Mouse (Mus musculus) kidney, postnatal 0 days (tissue): ENCODE measurements around the gene Gm11168. TPM values are rescaled to one million over a fixed set of nuclear protein-coding genes. Genes with fewer than 3 reads are reported as not detected.
"Not testable (repeated sequence)": the region's sequence is repeated elsewhere in the genome, so short reads cannot be mapped to it uniquely, and the experiment has no call there.

ENCODE experiments used
- ATAC-seq: fragments of 200-750 bp; cut with Nextera tagmentation; replicated peaks from 2 replicates; pipeline ENCODE4 v1.8.0; 2017; ENCODE audit warnings: low read depth, moderate number of reproducible peaks, moderate TSS enrichment, moderate library complexity; ENCODE audit not compliant: low FRiP score
- DNase-seq: peaks from one replicate; pipeline ENCODE4 v3.0.0-alpha.2; 2016; ENCODE audit warnings: low spot score
- H3K27ac ChIP-seq: fragments of 300-500 bp; sonication (generic); 2 replicates; pipeline ENCODE4 v1.5.1; 2014; ENCODE audit warnings: mild to moderate bottlenecking
- H3K27me3 ChIP-seq: fragments of 300-500 bp; sonication (generic); 2 replicates; pipeline ENCODE4 v1.6.1; 2014; ENCODE audit warnings: low read length, mixed read lengths; ENCODE audit not compliant: insufficient read depth
- H3K36me3 ChIP-seq: fragments of 300-500 bp; sonication (generic); 2 replicates; pipeline ENCODE4 v1.6.1; 2014; ENCODE audit warnings: low read length, mixed read lengths; ENCODE audit not compliant: insufficient read depth
- H3K4me1 ChIP-seq: fragments of 300-500 bp; sonication (generic); replicated peaks from 2 replicates; pipeline ENCODE4 v1.6.1; 2014; ENCODE audit warnings: antibody characterized with exemption, low read length, mixed read lengths; ENCODE audit not compliant: insufficient read depth
- H3K4me2 ChIP-seq: fragments of 300-500 bp; sonication (generic); 2 replicates; pipeline ENCODE4 v1.6.1; 2014; ENCODE audit warnings: mild to moderate bottlenecking, low read length, moderate library complexity, mixed read lengths
- H3K4me3 ChIP-seq: fragments of 300-500 bp; sonication (generic); replicated peaks from 2 replicates; pipeline ENCODE4 v1.5.1; 2014; ENCODE audit warnings: low read depth, low read length
- H3K9ac ChIP-seq: fragments of 300-500 bp; sonication (generic); 2 replicates; pipeline ENCODE4 v1.6.1; 2014; ENCODE audit warnings: low read depth, low read length
- H3K9me3 ChIP-seq: fragments of 300-500 bp; sonication (generic); replicated peaks from 2 replicates; pipeline ENCODE4 v1.6.1; 2016; ENCODE audit warnings: low read length, inconsistent platforms, mixed read lengths
- WGBS: fragments of 180-500 bp; shearing (Covaris S2); extraction: QIAGEN DNeasy Blood & Tissue Kit; methylation state at CpG from one replicate; pipeline ENCODE4 v1.1.7; 2014; 5-methylcytosine and 5-hydroxymethylcytosine counted together
- polyA plus RNA-seq: library from polyadenylated mRNA; unstranded; fragments of >200 nt; fragmentation: Nextera tagmentation; extraction: Ambion mirVana; gene quantifications from 2 replicates; pipeline ENCODE4 v1.2.1, GENCODE M21; 2015

Gm11168 gene
- polyA plus RNA-seq, 1 experiment from 2014 or later: not detected

GRCm38 (mm10) chr9:3012733-3013279, 9.7 kb downstream of the Gm11168 start, which contains the start of gene Gm10721:
Gm10721 (plus strand) TSS chr9:3013140.
- not testable (repeated sequence) for H3K4me2 ChIP-seq, H3K27me3 ChIP-seq, H3K36me3 ChIP-seq, H3K4me1 ChIP-seq, H3K27ac ChIP-seq, H3K4me3 ChIP-seq, H3K9ac ChIP-seq, DNase-seq, H3K9me3 ChIP-seq
- peak; percentile 57 for ATAC-seq
- WGBS: no CpG with 5 or more reads among the region's 11 CpGs

- not testable (repeated sequence) for ATAC-seq, DNase-seq
These were observed 12.2 kb downstream of the Gm11168 start, which contains the start of gene Gm10720 for GRCm38 (mm10) chr9:3015354-3015753. Gm10720 (plus strand) TSS chr9:3015654.

GRCm38 (mm10) chr9:3015896-3016295, 12.8 kb downstream of the Gm11168 start:
- not testable (repeated sequence) for ATAC-seq, H3K9me3 ChIP-seq, H3K4me1 ChIP-seq, H3K27me3 ChIP-seq, H3K36me3 ChIP-seq, H3K4me2 ChIP-seq, H3K27ac ChIP-seq, H3K4me3 ChIP-seq, H3K9ac ChIP-seq, DNase-seq
- 69% methylated on average over 4 of the region's 6 CpGs for WGBS

More at GRCm38 (mm10) chr9:3015354-3015753, 12.2 kb downstream of the Gm11168 start, which contains the start of gene Gm10720:
- H3K27me3 ChIP-seq, H3K4me2 ChIP-seq, H3K9ac ChIP-seq, H3K27ac ChIP-seq, H3K36me3 ChIP-seq, H3K4me1 ChIP-seq, H3K9me3 ChIP-seq, H3K4me3 ChIP-seq: not testable (repeated sequence)
- 67% methylated on average over 4 of the region's 9 CpGs for WGBS

- H3K27ac ChIP-seq: not testable (repeated sequence)
- WGBS: 83% methylated on average over 1 of the region's 9 CpGs
These were observed 14.0 kb downstream of the Gm11168 start, which contains the start of gene Gm10719 for GRCm38 (mm10) chr9:3017108-3017507. Gm10719 (plus strand) TSS chr9:3017408.

GRCm38 (mm10) chr9:3018944-3019343, 15.8 kb downstream of the Gm11168 start:
- H3K4me1 ChIP-seq: not testable (repeated sequence)
- 68% methylated on average over 9 of the region's 9 CpGs for WGBS

More at GRCm38 (mm10) chr9:3017108-3017507, 14.0 kb downstream of the Gm11168 start, which contains the start of gene Gm10719:
- not testable (repeated sequence) for H3K27me3 ChIP-seq, H3K4me1 ChIP-seq, DNase-seq, H3K9me3 ChIP-seq, H3K4me3 ChIP-seq, H3K36me3 ChIP-seq, H3K4me2 ChIP-seq, H3K9ac ChIP-seq, ATAC-seq

GRCm38 (mm10) chr9:3019835-3020727, 16.9 kb downstream of the Gm11168 start:
- 82% methylated on average over 11 of the region's 19 CpGs for WGBS
- H3K4me3 ChIP-seq, H3K9me3 ChIP-seq, H3K9ac ChIP-seq, H3K27me3 ChIP-seq, H3K36me3 ChIP-seq, H3K4me2 ChIP-seq, DNase-seq, H3K4me1 ChIP-seq, H3K27ac ChIP-seq: not testable (repeated sequence)
- ATAC-seq: peak; percentile 50

More at GRCm38 (mm10) chr9:3018944-3019343, 15.8 kb downstream of the Gm11168 start:
- H3K4me2 ChIP-seq, H3K4me3 ChIP-seq, ATAC-seq, H3K27me3 ChIP-seq, H3K27ac ChIP-seq, H3K9ac ChIP-seq, H3K36me3 ChIP-seq, DNase-seq, H3K9me3 ChIP-seq: not testable (repeated sequence)

- not testable (repeated sequence) for H3K4me3 ChIP-seq, H3K27me3 ChIP-seq, H3K4me2 ChIP-seq, H3K9ac ChIP-seq, H3K36me3 ChIP-seq, H3K9me3 ChIP-seq, H3K4me1 ChIP-seq, ATAC-seq, H3K27ac ChIP-seq
- peak; percentile 1 for DNase-seq
- 69% methylated on average over 9 of the region's 13 CpGs for WGBS
These were observed 19.3 kb downstream of the Gm11168 start for GRCm38 (mm10) chr9:3022316-3023008.

- not testable (repeated sequence) for H3K4me2 ChIP-seq, ATAC-seq, H3K9ac ChIP-seq, H3K4me1 ChIP-seq, DNase-seq, H3K27me3 ChIP-seq, H3K36me3 ChIP-seq, H3K9me3 ChIP-seq, H3K4me3 ChIP-seq, H3K27ac ChIP-seq
- WGBS: 74% methylated on average over 9 of the region's 13 CpGs
These were observed 20.3 kb downstream of the Gm11168 start, which contains the start of gene Gm10718 for GRCm38 (mm10) chr9:3023312-3023984. Gm10718 (plus strand) TSS chr9:3023547.
